7 mouse cellular contexts compared by ENCODE assay signal in the genomic region with DNA sequence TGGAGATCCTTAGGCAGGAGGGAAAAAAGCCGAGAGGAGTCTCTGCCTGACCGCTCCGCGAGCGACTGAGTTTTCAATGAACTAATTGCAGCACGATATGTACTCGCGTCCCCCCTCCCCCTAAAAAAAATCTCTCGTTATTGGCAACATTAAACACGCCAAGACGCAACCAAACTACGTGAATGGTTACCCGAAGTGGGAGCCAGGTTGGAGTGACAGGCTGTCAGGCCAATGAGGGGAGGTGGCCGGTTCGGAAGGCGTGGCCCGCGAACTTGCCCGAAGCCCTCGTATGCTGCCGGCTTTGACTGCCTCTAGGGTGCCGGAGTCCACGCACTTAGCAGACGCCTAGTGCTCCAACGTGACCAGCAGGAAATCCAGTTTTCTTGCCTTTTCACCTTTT. TPM values are rescaled to one million over a fixed set of nuclear protein-coding genes. Genes with fewer than 3 reads are reported as not detected.
A peak's percentile ranks its signal among the peaks of the same experiment; 100 is the strongest.
DNase-seq lines count a peak whose midpoint lies in the region; ATAC-seq lines count a peak whose summit lies in the region.

A gene (minus strand): TSS at position 122 of the 400 bp plus-strand sequence.

- ATAC-seq in intestine, embryonic 15.5 days: peak; percentile 98

- peak within 1 kb of the TSS; percentile 45 for H3K9ac ChIP-seq in intestine, embryonic 15.5 days

- H3K27me3 ChIP-seq in intestine, embryonic 15.5 days (replicated peaks): no peaks in the 10 kb centered on the region
- H3K27me3 ChIP-seq in midbrain, embryonic 10.5 days (ENCODE audit: low read depth, poor library complexity, severe bottlenecking): no peaks in the 10 kb centered on the region

- H3K4me1 ChIP-seq in intestine, embryonic 15.5 days (replicated peaks): no peaks in the 10 kb centered on the region
- H3K4me1 ChIP-seq in midbrain, embryonic 10.5 days: no peaks in the 10 kb centered on the region

- H3K36me3 ChIP-seq in intestine, embryonic 15.5 days: no peaks in the 10 kb centered on the region
- no peaks in the 10 kb centered on the region for H3K36me3 ChIP-seq in midbrain, embryonic 10.5 days

- DNase-seq in adrenal gland, adult (ENCODE audit: inconsistent age in 2 of 2, low spot score in 1 of 2): peak; percentile 92 to 97
- DNase-seq in embryo, embryonic 10.5 days (ENCODE audit: low spot score): peak; percentile 89
- DNase-seq in gastrocnemius, postnatal 25 days: peak; percentile 91
- DNase-seq in left cerebral cortex, postnatal 25 days (ENCODE audit: low spot score in 2 of 2): peak; percentile 85 to 91
- DNase-seq in midbrain, embryonic 10.5 days (ENCODE audit: low spot score): peak; percentile 85
- DNase-seq in right cerebral cortex, postnatal 4 days: peak; percentile 83

- 31% methylated on average over 25 of the region's 25 CpGs for WGBS in intestine, embryonic 15.5 days
- 25% methylated on average over 25 of the region's 25 CpGs for WGBS in midbrain, embryonic 10.5 days

- peak within 1 kb of the TSS; percentile 44 for H3K4me3 ChIP-seq in intestine, embryonic 15.5 days (replicated peaks)
- peak within 1 kb of the TSS; percentile 55 for H3K4me3 ChIP-seq in midbrain, embryonic 10.5 days

- no peaks in the 10 kb centered on the region for H3K9me3 ChIP-seq in intestine, embryonic 15.5 days
- no peaks in the 10 kb centered on the region for H3K9me3 ChIP-seq in midbrain, embryonic 10.5 days (replicated peaks)

- peak within 1 kb of the TSS; percentile 86 for H3K27ac ChIP-seq in intestine, embryonic 15.5 days
- H3K27ac ChIP-seq in midbrain, embryonic 10.5 days (replicated peaks): peak within 1 kb of the TSS; percentile 80

- intact Hi-C loops in left cerebral cortex, postnatal 25 days (cut with DNase I): loop anchor here (5.0 kb wide), 1 partner anchor 181 kb away; a partner anchor contains a TSS

- peak within 1 kb of the TSS; percentile 57 for H3K4me2 ChIP-seq in intestine, embryonic 15.5 days (replicated peaks)

RNA-seq across cellular contexts. Expression of the gene that starts here (rescaled TPM):
- 1 to 10 TPM; 5.9 to 6.7 TPM for total RNA-seq in gastrocnemius, postnatal 25 days (2021)
- polyA plus RNA-seq in intestine, embryonic 15.5 days (2015; fragmentation: Nextera tagmentation; extraction: Ambion mirVana): 24.7 and 25.1 TPM in 2 replicates
- 1 to 10 TPM; 5.1 to 5.2 TPM for total RNA-seq in left cerebral cortex, postnatal 25 days (2021)
- polyA plus RNA-seq in midbrain, embryonic 10.5 days (2016; fragmentation: Nextera tagmentation; extraction: Ambion mirVana): 22.8 and 26.5 TPM in 2 replicates

Comparison
In these comparisons a context has a peak if more than half of its experiments do, and no peak if none do; other contexts are left out.
1. Peak in every context shown above with its lines: DNase-seq, ATAC-seq, H3K4me3 ChIP-seq and H3K27ac ChIP-seq.